Mouse (Mus musculus) lung, embryonic 16.5 days (tissue): Measurements from ENCODE around the gene Ttc9. TPM values are rescaled to one million over a fixed set of nuclear protein-coding genes. Genes with fewer than 3 reads are reported as not detected.
A peak's percentile ranks its signal among the peaks of the same experiment; 100 is the strongest.

Experiments
- ATAC-seq: fragments of 200-750 bp; cut with Nextera tagmentation; 2 replicates; pipeline ENCODE4 v1.8.0; 2017; ENCODE audit warnings: low read depth, mild to moderate bottlenecking, moderate library complexity
- H3K27ac ChIP-seq: fragments of 300-500 bp; sonication (generic); 2 replicates; pipeline ENCODE4 v1.5.1; 2014; ENCODE audit warnings: mild to moderate bottlenecking, control low read depth, low read length
- H3K27me3 ChIP-seq: fragments of 300-500 bp; sonication (generic); 2 replicates; pipeline ENCODE4 v1.6.1; 2014; ENCODE audit warnings: low read depth, low read length, mixed read lengths; ENCODE audit not compliant: control insufficient read depth, insufficient read depth
- H3K36me3 ChIP-seq: fragments of 300-500 bp; sonication (generic); 2 replicates; pipeline ENCODE4 v1.6.1; 2014; ENCODE audit warnings: low read length; ENCODE audit not compliant: control insufficient read depth, insufficient read depth
- H3K4me1 ChIP-seq: fragments of 300-500 bp; sonication (generic); replicated peaks from 2 replicates; pipeline ENCODE4 v1.6.1; 2014; ENCODE audit warnings: low read length, mixed read lengths; ENCODE audit not compliant: control insufficient read depth, insufficient read depth
- H3K4me2 ChIP-seq: fragments of 300-500 bp; sonication (generic); 2 replicates; pipeline ENCODE4 v1.6.1; 2014; ENCODE audit warnings: low read depth, low read length, control low read depth
- H3K4me3 ChIP-seq: fragments of 300-500 bp; sonication (generic); 2 replicates; pipeline ENCODE4 v1.5.1; 2014; ENCODE audit warnings: mild to moderate bottlenecking, low read length, control low read depth
- H3K9ac ChIP-seq: fragments of 300-500 bp; sonication (generic); 2 replicates; pipeline ENCODE4 v1.6.1; 2014; ENCODE audit warnings: low read length, control low read depth
- H3K9me3 ChIP-seq: fragments of 300-500 bp; sonication (generic); 2 replicates; pipeline ENCODE4 v1.6.1; 2016; ENCODE audit warnings: low read length; ENCODE audit not compliant: control insufficient read depth
- WGBS: fragments of 180-500 bp; shearing (Covaris S2); extraction: QIAGEN DNeasy Blood & Tissue Kit; methylation state at CpG from one replicate; pipeline ENCODE4 v1.1.7; 2014; 5-methylcytosine and 5-hydroxymethylcytosine counted together
- polyA plus RNA-seq: library from polyadenylated mRNA; unstranded; fragments of >200 nt; fragmentation: Nextera tagmentation; extraction: Ambion mirVana; gene quantifications from 2 replicates; pipeline ENCODE4 v1.2.1, GENCODE M21; 2015

Ttc9 gene
- polyA plus RNA-seq, 1 experiment from 2014 or later, result 4.9 TPM

- Histone ChIP-seq H3K9ac (no peak overlapping the region), H3K4me2 (no peak overlapping the region), H3K4me1 (peaks cover 7% of the 10 kb centered on the region), H3K27ac (no peak overlapping the region; the same call in 1 of the 2 replicates), H3K27me3 (no peaks in the 10 kb centered on the region), H3K9me3 (no peaks in the 10 kb centered on the region), H3K36me3 (no peaks in the 10 kb centered on the region), H3K4me3 (no peak overlapping the region)
- ATAC-seq, result peak; percentile 65
- WGBS, result 14% methylated on average over 8 of the region's 8 CpGs
These were observed 60.2 kb downstream of the Ttc9 start for GRCm38 (mm10) chr12:81691177-81691730.

GRCm38 (mm10) chr12:81698011-81698410, 67.0 kb downstream of the Ttc9 start:
- H3K9ac ChIP-seq, result no peak overlapping the region
- H3K4me3 ChIP-seq, result no peak overlapping the region
- peaks cover 6% of the 10 kb centered on the region; the same call in 1 of the 2 replicates for H3K4me1 ChIP-seq
- H3K27me3 ChIP-seq, result no peaks in the 10 kb centered on the region
- WGBS, result 18% methylated on average over 4 of the region's 4 CpGs
- peak; percentile 94 for ATAC-seq
- peak overlapping the region; percentile 86 for H3K27ac ChIP-seq
- no peaks in the 10 kb centered on the region for H3K36me3 ChIP-seq
- no peaks in the 10 kb centered on the region for H3K9me3 ChIP-seq
- no peak overlapping the region for H3K4me2 ChIP-seq

GRCm38 (mm10) chr12:81702903-81703302, 71.9 kb downstream of the Ttc9 start:
- peaks cover 5% of the 10 kb centered on the region; the same call in 1 of the 2 replicates for H3K4me1 ChIP-seq
- no peaks in the 10 kb centered on the region for H3K36me3 ChIP-seq
- no peak overlapping the region for H3K4me3 ChIP-seq
- 3% methylated on average over 1 of the region's 1 CpGs for WGBS
- H3K4me2 ChIP-seq, result no peak overlapping the region
- ATAC-seq, result no peak
- no peak overlapping the region for H3K9ac ChIP-seq
- no peak overlapping the region for H3K27ac ChIP-seq
- H3K27me3 ChIP-seq, result no peaks in the 10 kb centered on the region
- no peaks in the 10 kb centered on the region for H3K9me3 ChIP-seq

- ATAC-seq, result peak; percentile 54; the same call in 1 of the 2 replicates
- no peaks in the 10 kb centered on the region for H3K9me3 ChIP-seq
- WGBS, result 43% methylated on average over 4 of the region's 4 CpGs
- no peaks in the 10 kb centered on the region for H3K36me3 ChIP-seq
- H3K4me2 ChIP-seq, result no peak overlapping the region
- H3K4me1 ChIP-seq, result no peaks in the 10 kb centered on the region; the same call in 1 of the 2 replicates
- no peak overlapping the region for H3K9ac ChIP-seq
- no peak overlapping the region for H3K27ac ChIP-seq
- H3K27me3 ChIP-seq, result no peaks in the 10 kb centered on the region
- H3K4me3 ChIP-seq, result no peak overlapping the region
These were observed 81.6 kb downstream of the Ttc9 start for GRCm38 (mm10) chr12:81712618-81713017.

Other genes starting within 250 kb of the Ttc9 start
- 0.53 and 0.58 TPM in 2 replicates for gene Adam4, start 209.3 kb upstream of the Ttc9 start, polyA plus RNA-seq
- 122 and 135 TPM in 2 replicates for gene Cox16, start 146.1 kb upstream of the Ttc9 start, polyA plus RNA-seq
- 25.3 and 27.6 TPM in 2 replicates for gene Gm20498, start 98.3 kb upstream of the Ttc9 start, polyA plus RNA-seq
- 34.6 and 41.6 TPM in 2 replicates for gene Synj2bp, start 98.3 kb upstream of the Ttc9 start, polyA plus RNA-seq
- gene Adam21, start 62.8 kb upstream of the Ttc9 start, polyA plus RNA-seq, result 0.23 and 0.25 TPM in 2 replicates
- gene Med6, start 36.2 kb upstream of the Ttc9 start, polyA plus RNA-seq, result 58.5 and 61.9 TPM in 2 replicates
- gene Map3k9, start 149.9 kb downstream of the Ttc9 start, polyA plus RNA-seq, result 1.2 and 1.7 TPM in 2 replicates
- 10.2 and 15.2 TPM in 2 replicates for gene Pcnx, start 228.8 kb downstream of the Ttc9 start, polyA plus RNA-seq